Mouse (Mus musculus) urinary bladder, adult 18-20 months (tissue): ENCODE results near the gene Zfp978.
"Not testable (repeated sequence)": the region's sequence is repeated elsewhere in the genome, so short reads cannot be mapped to it uniquely, and the experiment has no call there.

ENCODE experiments used
- DNase-seq, 2 experiments: peaks; one replicate each; pipeline ENCODE4 v3.0.0; 2022; ENCODE audit warnings: low spot score in 2 of 2, mixed read lengths in 2 of 2

Zfp978 gene

GRCm38 (mm10) chr4:147407463-147407822, 46.3 kb downstream of the Zfp978 start:
- DNase-seq: no peak

- DNase-seq: not testable (repeated sequence)
Measured at GRCm38 (mm10) chr4:147416365-147416764, 55.3 kb downstream of the Zfp978 start.

GRCm38 (mm10) chr4:147417157-147417778, 56.2 kb downstream of the Zfp978 start:
- no peak for DNase-seq

- no peak for DNase-seq
Measured at GRCm38 (mm10) chr4:147417921-147418320, 56.8 kb downstream of the Zfp978 start.

- not testable (repeated sequence) for DNase-seq
Measured at GRCm38 (mm10) chr4:147418333-147418732, 57.2 kb downstream of the Zfp978 start.

GRCm38 (mm10) chr4:147419190-147419589, 58.1 kb downstream of the Zfp978 start:
- DNase-seq: not testable (repeated sequence)

- DNase-seq: not testable (repeated sequence)
Measured at GRCm38 (mm10) chr4:147419756-147420590, 58.9 kb downstream of the Zfp978 start.

GRCm38 (mm10) chr4:147420794-147421193, 59.7 kb downstream of the Zfp978 start:
- no peak for DNase-seq

GRCm38 (mm10) chr4:147421316-147421715, 60.2 kb downstream of the Zfp978 start:
- DNase-seq: not testable (repeated sequence)

GRCm38 (mm10) chr4:147423140-147423539, 62.0 kb downstream of the Zfp978 start:
- DNase-seq: no peak

GRCm38 (mm10) chr4:147423641-147424298, 62.7 kb downstream of the Zfp978 start:
- DNase-seq: no peak

GRCm38 (mm10) chr4:147424404-147424803, 63.3 kb downstream of the Zfp978 start:
- not testable (repeated sequence) for DNase-seq

GRCm38 (mm10) chr4:147425615-147426347, 64.7 kb downstream of the Zfp978 start:
- DNase-seq: not testable (repeated sequence)

- no peak for DNase-seq
Measured at GRCm38 (mm10) chr4:147430651-147431050, 69.5 kb downstream of the Zfp978 start.

GRCm38 (mm10) chr4:147431696-147432442, 70.8 kb downstream of the Zfp978 start:
- DNase-seq: not testable (repeated sequence)

- DNase-seq: no peak
Measured at GRCm38 (mm10) chr4:147432443-147432790, 71.3 kb downstream of the Zfp978 start.

- DNase-seq: no peak
Measured at GRCm38 (mm10) chr4:147433017-147433416, 71.9 kb downstream of the Zfp978 start.

GRCm38 (mm10) chr4:147433874-147434273, 72.8 kb downstream of the Zfp978 start:
- no peak for DNase-seq
